Mouse (Mus musculus) stomach, postnatal 0 days (tissue): ENCODE data around the gene Bri3. TPM values are rescaled to one million over a fixed set of nuclear protein-coding genes. Genes with fewer than 3 reads are reported as not detected.
A peak's percentile ranks its signal among the peaks of the same experiment; 100 is the strongest.

Experiments used
- ATAC-seq: fragments of 200-750 bp; cut with Nextera tagmentation; 2 replicates; pipeline ENCODE4 v1.8.0; 2017; ENCODE audit not compliant: low FRiP score, low TSS enrichment
- DNase-seq: peaks from one replicate; pipeline ENCODE4 v3.0.0-alpha.2; 2016; ENCODE audit warnings: low spot score
- H3K27ac ChIP-seq: fragments of 300-500 bp; sonication (generic); replicated peaks from 2 replicates; pipeline ENCODE4 v1.5.1; 2014; ENCODE audit warnings: mild to moderate bottlenecking, control low read depth
- H3K27me3 ChIP-seq: fragments of 300-500 bp; sonication (generic); 2 replicates; pipeline ENCODE4 v1.6.1; 2014; ENCODE audit warnings: low read length; ENCODE audit not compliant: control insufficient read depth, insufficient read depth
- H3K36me3 ChIP-seq: fragments of 300-500 bp; sonication (generic); 2 replicates; pipeline ENCODE4 v1.6.1; 2014; ENCODE audit warnings: low read length, mixed read lengths; ENCODE audit not compliant: control insufficient read depth, insufficient read depth
- H3K4me1 ChIP-seq: fragments of 300-500 bp; sonication (generic); replicated peaks from 2 replicates; pipeline ENCODE4 v1.6.1; 2014; ENCODE audit warnings: antibody characterized with exemption; ENCODE audit not compliant: control insufficient read depth, insufficient read depth
- H3K4me2 ChIP-seq: fragments of 300-500 bp; sonication (generic); replicated peaks from 2 replicates; pipeline ENCODE4 v1.6.1; 2014; ENCODE audit warnings: low read depth, mild to moderate bottlenecking, control low read depth, moderate library complexity
- H3K4me3 ChIP-seq: fragments of 300-500 bp; sonication (generic); 2 replicates; pipeline ENCODE4 v1.5.1; 2014; ENCODE audit warnings: low read depth, low read length, control low read depth
- H3K9ac ChIP-seq: fragments of 300-500 bp; sonication (generic); 2 replicates; pipeline ENCODE4 v1.6.1; 2014; ENCODE audit warnings: mild to moderate bottlenecking, low read length, control low read depth, mixed read lengths
- H3K9me3 ChIP-seq: fragments of 300-500 bp; sonication (generic); 2 replicates; pipeline ENCODE4 v1.6.1; 2016; ENCODE audit warnings: low read length; ENCODE audit not compliant: control insufficient read depth
- CTCF ChIP-seq: IDR thresholded peaks from 2 replicates; pipeline ENCODE4 v1.5.1; 2016; ENCODE audit warnings: antibody characterized with exemption, low read depth, mild to moderate bottlenecking, moderate library complexity
- EP300 ChIP-seq: optimal IDR thresholded peaks from 2 replicates; pipeline ENCODE3; 2016; ENCODE audit warnings: antibody characterized with exemption
- WGBS: fragments of 180-500 bp; shearing (Covaris S2); extraction: QIAGEN DNeasy Blood & Tissue Kit; methylation state at CpG from one replicate; pipeline ENCODE4 v1.1.7; 2014; 5-methylcytosine and 5-hydroxymethylcytosine counted together
- polyA plus RNA-seq: library from polyadenylated mRNA; unstranded; fragments of >200 nt; fragmentation: Nextera tagmentation; extraction: Ambion mirVana; gene quantifications from 2 replicates; pipeline ENCODE4 v1.2.1, GENCODE M21; 2015

Gene Bri3
- polyA plus RNA-seq, 1 experiment from 2014 or later, result 197 TPM

- H3K36me3 ChIP-seq, result no peaks in the 10 kb centered on the region
- no peaks in the 10 kb centered on the region for H3K4me1 ChIP-seq
- no peak for DNase-seq
- no peak overlapping the region for H3K27ac ChIP-seq
- H3K9ac ChIP-seq, result no peak overlapping the region
- H3K9me3 ChIP-seq, result no peaks in the 10 kb centered on the region
- H3K4me2 ChIP-seq, result no peak overlapping the region
- H3K4me3 ChIP-seq, result no peak overlapping the region
- peak; percentile 56; the same call in 1 of the 2 replicates for ATAC-seq
- 51% methylated on average over 8 of the region's 8 CpGs for WGBS
- no peaks in the 10 kb centered on the region for H3K27me3 ChIP-seq
- no peak for TF ChIP-seq CTCF
- TF ChIP-seq EP300, result no peak
Measured at GRCm38 (mm10) chr5:144447226-144447616, 203.0 kb downstream of the Bri3 start.

DNA sequence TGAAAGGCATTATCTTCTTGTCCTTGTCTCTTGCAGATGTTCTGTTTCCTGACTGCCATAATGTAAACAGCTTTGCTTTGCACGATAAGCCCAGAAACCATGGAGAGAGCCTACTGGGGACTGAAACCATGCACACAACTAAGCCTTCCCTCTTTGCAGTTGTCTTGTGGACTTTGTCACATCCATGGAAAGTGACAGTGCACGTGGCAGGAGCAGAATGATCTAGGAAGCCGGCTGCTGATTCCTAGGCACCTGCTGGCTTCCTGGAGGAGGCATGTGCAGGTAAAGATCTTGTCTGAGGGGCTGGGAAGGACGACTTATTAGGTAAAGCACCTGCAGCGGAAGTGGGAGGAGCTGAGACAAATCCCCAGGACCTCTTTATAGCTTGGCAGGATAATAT, 203.7 kb downstream of the Bri3 start:
- Histone ChIP-seq H3K4me3 (no peak overlapping the region), H3K4me1 (no peaks in the 10 kb centered on the region), H3K9ac (no peak overlapping the region), H3K27ac (no peak overlapping the region), H3K27me3 (no peaks in the 10 kb centered on the region), H3K9me3 (no peaks in the 10 kb centered on the region), H3K4me2 (no peak overlapping the region), H3K36me3 (no peaks in the 10 kb centered on the region)
- DNase-seq (no peak), ATAC-seq (no peak)
- 40% methylated on average over 5 of the region's 5 CpGs for WGBS
- TF ChIP-seq CTCF, result no peak
- TF ChIP-seq EP300, result no peak

- Histone ChIP-seq H3K36me3 (no peaks in the 10 kb centered on the region), H3K9me3 (no peaks in the 10 kb centered on the region), H3K4me1 (no peaks in the 10 kb centered on the region), H3K4me3 (no peak overlapping the region), H3K27ac (no peak overlapping the region), H3K9ac (no peak overlapping the region), H3K27me3 (no peaks in the 10 kb centered on the region), H3K4me2 (no peak overlapping the region)
- TF ChIP-seq EP300 (no peak), CTCF (no peak)
- ATAC-seq (no peak), DNase-seq (no peak)
- 61% methylated on average over 7 of the region's 7 CpGs for WGBS
Measured at GRCm38 (mm10) chr5:144452776-144453455, 208.7 kb downstream of the Bri3 start.

DNA sequence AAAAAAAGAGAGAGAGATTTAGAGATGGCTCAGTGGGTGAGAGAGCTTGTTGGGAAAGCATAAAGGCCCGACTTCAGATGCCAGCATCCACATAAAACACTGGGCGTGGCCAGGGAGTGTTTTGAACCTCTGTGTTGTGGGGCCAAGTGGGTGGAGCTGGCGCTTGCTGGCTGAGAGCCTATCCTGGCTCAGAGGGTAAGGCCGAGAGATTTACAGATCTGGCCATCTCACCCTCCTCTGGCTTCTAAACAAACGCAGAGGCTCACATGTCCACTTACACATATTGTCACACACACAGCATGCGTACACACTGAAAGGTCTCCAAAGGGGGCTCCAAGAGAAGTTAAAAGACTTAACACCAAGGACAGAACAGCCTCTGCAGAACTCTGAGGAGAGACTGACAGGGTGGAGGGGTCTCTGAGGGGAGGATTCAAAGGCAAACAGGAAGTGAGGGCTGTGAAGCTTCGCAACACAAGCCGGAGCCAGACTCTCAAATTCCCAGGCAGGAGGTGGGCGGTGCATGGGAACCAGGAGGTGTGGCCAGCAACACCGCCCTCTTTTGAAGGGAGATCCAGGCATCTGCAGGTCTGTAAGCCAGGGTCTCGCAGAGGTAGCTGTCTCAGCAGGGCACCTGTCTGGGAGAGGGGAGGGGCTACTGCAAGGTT, 213.5 kb downstream of the Bri3 start:
- H3K9ac ChIP-seq, result peak overlapping the region; percentile 27; the same call in 1 of the 2 replicates
- H3K9me3 ChIP-seq, result no peaks in the 10 kb centered on the region
- peak overlapping the region; percentile 30 for H3K27ac ChIP-seq
- peak overlapping the region; percentile 34 for H3K4me2 ChIP-seq
- ATAC-seq (peak; percentile 59), DNase-seq (peak; percentile 54)
- no peaks in the 10 kb centered on the region for H3K36me3 ChIP-seq
- WGBS, result 8% methylated on average over 11 of the region's 11 CpGs
- H3K4me1 ChIP-seq, result no peaks in the 10 kb centered on the region
- TF ChIP-seq EP300, result no peak
- no peak for TF ChIP-seq CTCF
- no peaks in the 10 kb centered on the region for H3K27me3 ChIP-seq
- no peak overlapping the region for H3K4me3 ChIP-seq

- Histone ChIP-seq H3K27me3 (no peaks in the 10 kb centered on the region), H3K9me3 (no peaks in the 10 kb centered on the region), H3K4me2 (no peak overlapping the region), H3K4me1 (no peaks in the 10 kb centered on the region), H3K4me3 (no peak overlapping the region), H3K9ac (no peak overlapping the region), H3K27ac (no peak overlapping the region), H3K36me3 (no peaks in the 10 kb centered on the region)
- WGBS, result 29% methylated on average over 6 of the region's 6 CpGs
- DNase-seq (peak; percentile 25), ATAC-seq (no peak)
- TF ChIP-seq CTCF (peak; percentile 67), EP300 (no peak)
Measured at GRCm38 (mm10) chr5:144466987-144467386, 222.8 kb downstream of the Bri3 start.

DNA sequence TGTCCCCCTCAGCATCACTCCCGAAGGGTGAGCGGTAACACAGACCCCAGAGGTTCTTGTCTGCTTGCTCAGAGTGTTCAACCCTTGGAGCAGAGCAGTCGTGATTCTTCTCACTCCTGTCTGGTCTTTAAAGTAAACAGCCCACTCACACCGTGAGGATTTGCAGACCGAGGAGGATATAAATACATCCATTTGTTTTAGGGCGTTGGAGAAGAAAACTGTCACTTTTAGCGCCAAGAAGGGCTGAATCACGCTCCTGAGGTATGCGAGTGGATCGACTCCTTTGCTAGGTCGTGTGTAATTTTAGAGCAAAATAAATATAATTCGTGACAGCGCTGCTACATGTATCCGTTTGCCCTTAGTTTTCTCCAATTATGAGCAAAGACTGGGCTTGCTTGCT, 228.8 kb downstream of the Bri3 start:
- TF ChIP-seq CTCF, result no peak
- no peak for TF ChIP-seq EP300
- H3K4me3 ChIP-seq, result no peak overlapping the region
- no peaks in the 10 kb centered on the region for H3K36me3 ChIP-seq
- 44% methylated on average over 14 of the region's 14 CpGs for WGBS
- no peaks in the 10 kb centered on the region for H3K4me1 ChIP-seq
- H3K9ac ChIP-seq, result no peak overlapping the region
- no peak overlapping the region for H3K27ac ChIP-seq
- no peak for ATAC-seq
- no peaks in the 10 kb centered on the region for H3K9me3 ChIP-seq
- no peaks in the 10 kb centered on the region for H3K27me3 ChIP-seq
- DNase-seq, result no peak
- H3K4me2 ChIP-seq, result no peak overlapping the region
